Mouse (Mus musculus): ENCODE measurements around the gene Pde4b. TPM values are rescaled to one million over a fixed set of nuclear protein-coding genes. Genes with fewer than 3 reads are reported as not detected.

Gene Pde4b
- polyA plus RNA-seq, 1 experiment, result 14.3 TPM

- Histone ChIP-seq H3K4me1 (ENCODE audit: control insufficient read depth, insufficient read depth, insufficient read length) (no peaks in the 10 kb centered on the region), H3K4me3 (ENCODE audit: extremely low read depth, insufficient read depth, insufficient read length) (no peak overlapping the region), H3K27ac (ENCODE audit: insufficient read depth, low read length) (no peak overlapping the region), H3K36me3 (ENCODE audit: control insufficient read depth, insufficient read depth, low read length) (no peaks in the 10 kb centered on the region), H3K27me3 (ENCODE audit: control insufficient read depth, insufficient read depth, low read length) (no peaks in the 10 kb centered on the region)
- TF ChIP-seq CTCF (IDR thresholded peaks at IDR 0.05; ENCODE audit: extremely low read depth, insufficient read depth, insufficient read length, insufficient replicate concordance), result no peak
- TF ChIP-seq POLR2A (IDR thresholded peaks at IDR 0.05; ENCODE audit: low read depth, low read length), result no peak
- WGBS, result 28% methylated on average over 1 of the region's 1 CpGs
- no peak for DNase-seq (ENCODE audit: low read depth in 1 of 2, low spot score in 2 of 2)
Observed at GRCm38 (mm10) chr4:102230898-102231297, 143.6 kb downstream of the Pde4b start.

DNA sequence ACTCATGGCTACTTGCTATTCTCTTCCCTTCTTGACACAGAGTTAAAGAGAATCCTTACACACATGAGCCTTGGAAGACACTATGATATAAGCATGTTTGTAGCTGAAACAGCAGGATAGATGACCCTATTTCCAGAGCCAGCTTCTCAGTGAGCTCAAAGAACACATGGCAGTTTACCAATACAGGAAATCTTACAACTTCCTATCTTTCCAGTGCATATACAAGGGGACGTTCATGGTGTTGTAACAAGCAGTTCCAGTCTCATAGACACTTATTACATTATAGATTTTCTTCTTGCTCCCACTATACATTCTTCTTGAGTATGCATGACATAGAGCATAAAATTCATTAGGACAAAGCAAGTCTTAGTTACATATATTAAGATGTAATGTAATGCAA is 146.3 kb downstream of the Pde4b start:
- no peaks in the 10 kb centered on the region for H3K27me3 ChIP-seq (ENCODE audit: control insufficient read depth, insufficient read depth, low read length)
- H3K4me1 ChIP-seq (ENCODE audit: control insufficient read depth, insufficient read depth, insufficient read length), result no peaks in the 10 kb centered on the region
- no peak for DNase-seq (ENCODE audit: low read depth in 1 of 2, low spot score in 2 of 2)
- H3K27ac ChIP-seq (ENCODE audit: insufficient read depth, low read length), result no peak overlapping the region
- no peak for TF ChIP-seq POLR2A (IDR thresholded peaks at IDR 0.05; ENCODE audit: low read depth, low read length)
- TF ChIP-seq CTCF (IDR thresholded peaks at IDR 0.05; ENCODE audit: extremely low read depth, insufficient read depth, insufficient read length, insufficient replicate concordance), result no peak
- no peak overlapping the region for H3K4me3 ChIP-seq (ENCODE audit: extremely low read depth, insufficient read depth, insufficient read length)
- 27% methylated on average over 1 of the region's 1 CpGs for WGBS
- no peaks in the 10 kb centered on the region for H3K36me3 ChIP-seq (ENCODE audit: control insufficient read depth, insufficient read depth, low read length)

DNA sequence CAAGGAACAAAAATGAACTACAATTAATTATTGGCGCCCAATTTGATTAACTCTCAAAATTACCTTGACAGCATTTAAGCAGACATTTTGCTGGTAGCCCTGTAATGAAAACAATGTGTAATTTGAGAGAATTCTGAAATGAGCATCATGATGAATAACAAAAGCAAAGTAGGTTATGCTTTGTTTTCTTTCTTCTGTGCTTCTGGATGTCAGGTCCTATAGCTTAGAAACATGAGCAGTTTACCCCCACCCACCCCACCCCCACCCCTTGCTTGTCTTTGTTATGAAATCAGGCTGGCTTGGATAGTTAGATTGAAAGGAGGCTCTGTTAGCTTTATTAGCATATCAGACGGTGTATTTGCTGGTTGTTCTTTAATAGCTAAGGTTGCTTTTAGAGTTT is 147.8 kb downstream of the Pde4b start:
- H3K27ac ChIP-seq (ENCODE audit: insufficient read depth, low read length), result no peak overlapping the region
- WGBS, result 90% methylated on average over 2 of the region's 2 CpGs
- no peaks in the 10 kb centered on the region for H3K27me3 ChIP-seq (ENCODE audit: control insufficient read depth, insufficient read depth, low read length)
- no peak for DNase-seq (ENCODE audit: low read depth in 1 of 2, low spot score in 2 of 2)
- no peaks in the 10 kb centered on the region for H3K4me1 ChIP-seq (ENCODE audit: control insufficient read depth, insufficient read depth, insufficient read length)
- no peak overlapping the region for H3K4me3 ChIP-seq (ENCODE audit: extremely low read depth, insufficient read depth, insufficient read length)
- H3K36me3 ChIP-seq (ENCODE audit: control insufficient read depth, insufficient read depth, low read length), result no peaks in the 10 kb centered on the region
- TF ChIP-seq CTCF (IDR thresholded peaks at IDR 0.05; ENCODE audit: extremely low read depth, insufficient read depth, insufficient read length, insufficient replicate concordance) (no peak), POLR2A (IDR thresholded peaks at IDR 0.05; ENCODE audit: low read depth, low read length) (no peak)

DNA sequence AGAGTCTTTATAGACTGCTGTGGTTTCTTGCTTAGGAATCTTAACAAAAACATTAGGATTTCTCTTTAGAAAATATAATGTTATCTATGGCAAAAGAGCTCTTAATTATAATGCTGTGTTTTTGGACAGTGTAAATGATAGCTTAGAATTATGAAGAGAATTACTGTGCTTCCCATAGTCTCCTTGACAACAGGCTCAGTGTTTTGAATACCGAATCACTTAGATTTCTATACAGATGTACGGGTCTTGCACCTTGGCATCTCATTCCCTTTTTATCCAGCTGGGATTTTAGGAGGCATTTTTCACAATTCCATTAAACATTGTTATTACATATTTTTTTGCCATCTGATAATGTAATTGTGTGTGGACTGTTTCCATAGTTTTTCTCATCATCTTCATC is 151.8 kb downstream of the Pde4b start:
- no peak for DNase-seq (ENCODE audit: low read depth in 1 of 2, low spot score in 2 of 2)
- Histone ChIP-seq H3K4me3 (ENCODE audit: extremely low read depth, insufficient read depth, insufficient read length) (no peak overlapping the region), H3K27ac (ENCODE audit: insufficient read depth, low read length) (no peak overlapping the region), H3K4me1 (ENCODE audit: control insufficient read depth, insufficient read depth, insufficient read length) (no peaks in the 10 kb centered on the region), H3K36me3 (ENCODE audit: control insufficient read depth, insufficient read depth, low read length) (no peaks in the 10 kb centered on the region), H3K27me3 (ENCODE audit: control insufficient read depth, insufficient read depth, low read length) (no peaks in the 10 kb centered on the region)
- no peak for TF ChIP-seq POLR2A (IDR thresholded peaks at IDR 0.05; ENCODE audit: low read depth, low read length)
- no peak for TF ChIP-seq CTCF (IDR thresholded peaks at IDR 0.05; ENCODE audit: extremely low read depth, insufficient read depth, insufficient read length, insufficient replicate concordance)
- WGBS, result 89% methylated on average over 2 of the region's 2 CpGs

- Histone ChIP-seq H3K27me3 (ENCODE audit: control insufficient read depth, insufficient read depth, low read length) (no peaks in the 10 kb centered on the region), H3K27ac (ENCODE audit: insufficient read depth, low read length) (no peak overlapping the region), H3K4me3 (ENCODE audit: extremely low read depth, insufficient read depth, insufficient read length) (no peak overlapping the region), H3K36me3 (ENCODE audit: control insufficient read depth, insufficient read depth, low read length) (no peaks in the 10 kb centered on the region), H3K4me1 (ENCODE audit: control insufficient read depth, insufficient read depth, insufficient read length) (no peaks in the 10 kb centered on the region)
- TF ChIP-seq CTCF (IDR thresholded peaks at IDR 0.05; ENCODE audit: extremely low read depth, insufficient read depth, insufficient read length, insufficient replicate concordance) (no peak), POLR2A (IDR thresholded peaks at IDR 0.05; ENCODE audit: low read depth, low read length) (no peak)
- DNase-seq (ENCODE audit: low read depth in 1 of 2, low spot score in 2 of 2), result no peak
- WGBS, result 88% methylated on average over 12 of the region's 12 CpGs
Observed at GRCm38 (mm10) chr4:102239657-102240390, 152.5 kb downstream of the Pde4b start.

GRCm38 (mm10) chr4:102240754-102241427 is 153.5 kb downstream of the Pde4b start:
- no peak for DNase-seq (ENCODE audit: low read depth in 1 of 2, low spot score in 2 of 2)
- no peak overlapping the region for H3K4me3 ChIP-seq (ENCODE audit: extremely low read depth, insufficient read depth, insufficient read length)
- H3K36me3 ChIP-seq (ENCODE audit: control insufficient read depth, insufficient read depth, low read length), result no peaks in the 10 kb centered on the region
- 77% methylated on average over 8 of the region's 8 CpGs for WGBS
- no peak overlapping the region for H3K27ac ChIP-seq (ENCODE audit: insufficient read depth, low read length)
- no peaks in the 10 kb centered on the region for H3K27me3 ChIP-seq (ENCODE audit: control insufficient read depth, insufficient read depth, low read length)
- TF ChIP-seq POLR2A (IDR thresholded peaks at IDR 0.05; ENCODE audit: low read depth, low read length), result no peak
- TF ChIP-seq CTCF (IDR thresholded peaks at IDR 0.05; ENCODE audit: extremely low read depth, insufficient read depth, insufficient read length, insufficient replicate concordance), result no peak
- H3K4me1 ChIP-seq (ENCODE audit: control insufficient read depth, insufficient read depth, insufficient read length), result no peaks in the 10 kb centered on the region

DNA sequence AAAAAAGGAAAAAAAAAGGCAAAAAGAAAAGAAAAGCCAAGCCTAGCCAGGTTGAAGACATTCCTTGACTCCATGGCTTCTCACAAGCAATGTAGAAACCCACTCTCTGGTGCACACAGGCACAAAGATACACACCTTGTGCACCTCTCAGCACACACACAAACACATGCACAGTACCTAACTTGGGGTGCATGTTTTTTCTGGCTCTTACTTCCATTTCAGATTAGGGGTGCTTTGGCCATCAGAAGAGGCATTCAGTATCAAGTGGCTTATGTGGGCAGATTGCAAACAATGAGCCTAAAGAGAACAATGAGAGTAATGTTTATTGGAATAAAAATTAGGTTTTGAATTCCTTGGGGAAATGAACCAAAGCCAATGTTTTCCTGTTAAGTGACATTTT is 166.7 kb downstream of the Pde4b start:
- no peaks in the 10 kb centered on the region for H3K4me1 ChIP-seq (ENCODE audit: control insufficient read depth, insufficient read depth, insufficient read length)
- H3K27ac ChIP-seq (ENCODE audit: insufficient read depth, low read length), result no peak overlapping the region
- no peak overlapping the region for H3K4me3 ChIP-seq (ENCODE audit: extremely low read depth, insufficient read depth, insufficient read length)
- DNase-seq (ENCODE audit: low read depth in 1 of 2, low spot score in 2 of 2), result no peak
- no peaks in the 10 kb centered on the region for H3K36me3 ChIP-seq (ENCODE audit: control insufficient read depth, insufficient read depth, low read length)
- H3K27me3 ChIP-seq (ENCODE audit: control insufficient read depth, insufficient read depth, low read length), result no peaks in the 10 kb centered on the region
- TF ChIP-seq CTCF (IDR thresholded peaks at IDR 0.05; ENCODE audit: extremely low read depth, insufficient read depth, insufficient read length, insufficient replicate concordance) (no peak), POLR2A (IDR thresholded peaks at IDR 0.05; ENCODE audit: low read depth, low read length) (no peak)

Data from spleen, adult 2 months (tissue).